Mouse (Mus musculus) MEL (cell line): ENCODE data around the gene Ppm1m. TPM values are rescaled to one million over a fixed set of nuclear protein-coding genes. Genes with fewer than 3 reads are reported as not detected.

ENCODE experiments used
- DNase-seq: peaks from one replicate; pipeline ENCODE4 v3.0.0; 2011; ENCODE audit warnings: low read depth, low spot score
- H3K27ac ChIP-seq: 2 replicates; pipeline ENCODE4 v1.5.1; 2012; ENCODE audit warnings: low read depth, mild to moderate bottlenecking, control low read depth, low read length, moderate library complexity; ENCODE audit not compliant: control insufficient read depth
- H3K27me3 ChIP-seq, 2 experiments: fragments of 150-350 bp in 1 of 2; sonication (generic) in 1 of 2; 2 replicates each; pipeline ENCODE4 v1.6.1; 2012; ENCODE audit warnings: low read length in 2 of 2, mild to moderate bottlenecking in 2 of 2, improper control_type of control experiment in 1 of 2, moderate library complexity in 1 of 2; ENCODE audit not compliant: insufficient read depth in 2 of 2, control insufficient read depth in 1 of 2
- H3K36me3 ChIP-seq, 2 experiments: 2 replicates each; pipeline ENCODE4 v1.6.1; 2012 to 2014; ENCODE audit warnings: low read length in 2 of 2, improper control_type of control experiment in 1 of 2, inconsistent platforms in 1 of 2, mild to moderate bottlenecking in 1 of 2; ENCODE audit not compliant: insufficient read depth in 2 of 2, control insufficient read depth in 1 of 2
- H3K4me1 ChIP-seq, 2 experiments: fragments of 150-350 bp in 1 of 2; sonication (generic) in 1 of 2; 2 replicates each; pipeline ENCODE4 v1.6.1; 2012; ENCODE audit warnings: low read length in 2 of 2, improper control_type of control experiment in 1 of 2, mild to moderate bottlenecking in 1 of 2; ENCODE audit not compliant: insufficient read depth in 2 of 2, control insufficient read depth in 1 of 2
- H3K4me3 ChIP-seq, 2 experiments: fragments of 150-350 bp in 1 of 2; sonication (generic) in 1 of 2; 2 replicates each; pipeline ENCODE4 v1.5.1; 2012; ENCODE audit warnings: low read depth in 2 of 2, low read length in 2 of 2, mild to moderate bottlenecking in 2 of 2, moderate library complexity in 2 of 2, control low read depth in 1 of 2, improper control_type of control experiment in 1 of 2; ENCODE audit not compliant: control insufficient read depth in 1 of 2, insufficient read depth in 1 of 2
- H3K79me2 ChIP-seq: 2 replicates; pipeline ENCODE4 v1.6.1; 2012; ENCODE audit warnings: mild to moderate bottlenecking, low read length, moderate library complexity; ENCODE audit not compliant: control insufficient read depth, poor library complexity, insufficient read depth
- H3K9ac ChIP-seq: 2 replicates; pipeline ENCODE4 v1.6.1; 2012; ENCODE audit warnings: low read depth, mild to moderate bottlenecking, control low read depth, low read length, moderate library complexity; ENCODE audit not compliant: control insufficient read depth, poor library complexity, severe bottlenecking
- H3K9me3 ChIP-seq: fragments of 150-350 bp; sonication (generic); replicated peaks from 2 replicates; pipeline ENCODE4 v1.6.1; 2012; ENCODE audit warnings: mild to moderate bottlenecking, low read length, improper control_type of control experiment, moderate library complexity; ENCODE audit not compliant: insufficient read depth
- BHLHE40 ChIP-seq: IDR thresholded peaks from 2 replicates; pipeline ENCODE4 v1.6.1; 2012; ENCODE audit warnings: low read depth, mild to moderate bottlenecking, inconsistent platforms, low read length, improper control_type of control experiment, borderline replicate concordance
- CTCF ChIP-seq, 3 experiments: IDR thresholded peaks in 2 of 3; conservative IDR thresholded peaks in 1 of 3; 2 replicates each; pipeline ENCODE4 v1.5.1; 2011 to 2012; ENCODE audit warnings: low read length in 3 of 3, low read depth in 2 of 3, mild to moderate bottlenecking in 2 of 3, improper control_type of control experiment in 1 of 3, inconsistent platforms in 1 of 3, mixed read lengths in 1 of 3, moderate library complexity in 1 of 3; ENCODE audit not compliant: control insufficient read depth in 1 of 3, insufficient read depth in 1 of 3, poor library complexity in 1 of 3, severe bottlenecking in 1 of 3
- ETS1 ChIP-seq: IDR thresholded peaks from 2 replicates; pipeline ENCODE4 v1.6.1; 2012; ENCODE audit warnings: low read depth, mild to moderate bottlenecking, inconsistent platforms, low read length, improper control_type of control experiment, moderate library complexity
- GABPA ChIP-seq: IDR thresholded peaks from 2 replicates; pipeline ENCODE4 v1.6.1; 2012; ENCODE audit warnings: low read depth, mild to moderate bottlenecking, inconsistent platforms, low read length, improper control_type of control experiment, moderate library complexity
- GATA1 ChIP-seq: IDR thresholded peaks from 2 replicates; pipeline ENCODE4 v1.6.1; 2011; ENCODE audit warnings: low read depth, low read length, improper control_type of control experiment
- HCFC1 ChIP-seq: IDR thresholded peaks from 2 replicates; pipeline ENCODE4 v1.6.1; 2012; ENCODE audit warnings: low read depth, mild to moderate bottlenecking, inconsistent platforms, low read length, improper control_type of control experiment, moderate library complexity
- MAFK ChIP-seq: IDR thresholded peaks from 2 replicates; pipeline ENCODE4 v1.6.1; 2011; ENCODE audit warnings: low read depth, mild to moderate bottlenecking, low read length, improper control_type of control experiment, borderline replicate concordance
- MAX ChIP-seq: IDR thresholded peaks from 2 replicates; pipeline ENCODE4 v1.6.1; 2011; ENCODE audit warnings: low read length, improper control_type of control experiment
- MXI1 ChIP-seq: IDR thresholded peaks from 2 replicates; pipeline ENCODE4 v1.6.1; 2011; ENCODE audit warnings: mild to moderate bottlenecking, low read depth, low read length, improper control_type of control experiment
- POLR2AphosphoS2 ChIP-seq: IDR thresholded peaks from 2 replicates; pipeline ENCODE4 v1.6.1; 2011; ENCODE audit warnings: low read length, improper control_type of control experiment
- RAD21 ChIP-seq: IDR thresholded peaks from 2 replicates; pipeline ENCODE4 v1.6.1; 2011; ENCODE audit warnings: mild to moderate bottlenecking, low read depth, low read length, improper control_type of control experiment
- RCOR1 ChIP-seq: IDR thresholded peaks from 2 replicates; pipeline ENCODE4 v1.6.1; 2012; ENCODE audit warnings: low read depth, mild to moderate bottlenecking, inconsistent platforms, low read length, improper control_type of control experiment
- TAL1 ChIP-seq: IDR thresholded peaks from 2 replicates; pipeline ENCODE4 v1.6.1; 2012; ENCODE audit warnings: mild to moderate bottlenecking, inconsistent platforms, low read length, moderate library complexity, mixed read lengths
- TBP ChIP-seq: IDR thresholded peaks from 2 replicates; pipeline ENCODE4 v1.8.0; 2011; ENCODE audit warnings: low read depth, low read length, improper control_type of control experiment
- TCF12 ChIP-seq: IDR thresholded peaks from 2 replicates; pipeline ENCODE4 v1.6.1; 2014; ENCODE audit warnings: low read depth, mild to moderate bottlenecking, inconsistent platforms, low read length, improper control_type of control experiment, moderate library complexity
- UBTF ChIP-seq: IDR thresholded peaks from 2 replicates; pipeline ENCODE4 v1.6.1; 2012; ENCODE audit warnings: low read depth, mild to moderate bottlenecking, inconsistent platforms, low read length, improper control_type of control experiment, moderate library complexity, borderline replicate concordance; ENCODE audit not compliant: insufficient read depth
- ZC3H11A ChIP-seq: IDR thresholded peaks from 2 replicates; pipeline ENCODE4 v1.6.1; 2012; ENCODE audit warnings: low read depth, mild to moderate bottlenecking, inconsistent platforms, low read length, improper control_type of control experiment
- ZKSCAN1 ChIP-seq: IDR thresholded peaks from 2 replicates; pipeline ENCODE4 v1.6.1; 2012; ENCODE audit warnings: low read depth, mild to moderate bottlenecking, inconsistent platforms, low read length, improper control_type of control experiment, moderate library complexity
- polyA plus RNA-seq, 2 experiments: library from polyadenylated mRNA; stranded (reverse) in 1 of 2; unstranded in 1 of 2; fragments of >175 nt in 1 of 2; fragments of >200 nt in 1 of 2; gene quantifications; 2 replicates each; pipeline versions ENCODE4 v1.2.1 to v1.2.4; 2012; ENCODE audit warnings: low replicate concordance in 2 of 2, low read depth in 1 of 2; ENCODE audit not compliant: insufficient read length in 2 of 2, insufficient read depth in 1 of 2, missing spikeins in 1 of 2
- total RNA-seq: library from RNA; depleted of rRNA; stranded (reverse); fragments of 300-350 nt; gene quantifications from 2 replicates; pipeline ENCODE4 v1.2.3, GENCODE M21; 2012

The Ppm1m gene
- total and polyA plus RNA-seq, 3 experiments = 34.2 to 47.2 TPM; not detected in 1

- DNase-seq = no peak
- Histone ChIP-seq H3K4me3 (no peak overlapping the region), H3K27me3 (no peaks in the 10 kb centered on the region), H3K27ac (no peak overlapping the region), H3K9me3 (no peaks in the 10 kb centered on the region), H3K36me3 (peaks cover 0 to 14% of the 10 kb centered on the region in 2 experiments; a peak in 2 of 4 replicates), H3K4me1 (peaks cover 4 to 20% of the 10 kb centered on the region in 2 experiments), H3K79me2 (peaks cover 4% of the 10 kb centered on the region), H3K9ac (no peak overlapping the region)
- no peak for TF ChIP-seq RAD21
- no peak for TF ChIP-seq MAFK
- TF ChIP-seq MAX = no peak
- no peak for TF ChIP-seq BHLHE40
- TF ChIP-seq GATA1 = no peak
- no peak for TF ChIP-seq POLR2AphosphoS2
- no peak for TF ChIP-seq TBP
- no peak for TF ChIP-seq TAL1
- TF ChIP-seq ETS1 = no peak
- TF ChIP-seq HCFC1 = no peak
- TF ChIP-seq MXI1 = no peak
- TF ChIP-seq CTCF (IDR thresholded peaks at IDR 0.05 in 2 of 3, conservative IDR thresholded peaks at IDR 0.05 in 1 of 3; ENCODE audit: control insufficient read depth in 1 of 3, insufficient read depth in 1 of 3, low read depth in 2 of 3, low read length in 3 of 3, poor library complexity in 1 of 3, severe bottlenecking in 1 of 3) = no peak
- no peak for TF ChIP-seq ZKSCAN1
- no peak for TF ChIP-seq ZC3H11A
- no peak for TF ChIP-seq TCF12
These were observed 2.3 kb downstream of the Ppm1m start for GRCm38 (mm10) chr9:106197081-106197713.

- H3K36me3 ChIP-seq = peaks cover 0 to 11% of the 10 kb centered on the region in 2 experiments; a peak in 3 of 4 replicates
- no peak for TF ChIP-seq RCOR1
- TF ChIP-seq POLR2AphosphoS2 = no peak
- TF ChIP-seq MXI1 = no peak
- TF ChIP-seq CTCF (IDR thresholded peaks at IDR 0.05 in 2 of 3, conservative IDR thresholded peaks at IDR 0.05 in 1 of 3; ENCODE audit: control insufficient read depth in 1 of 3, insufficient read depth in 1 of 3, low read depth in 2 of 3, low read length in 3 of 3, poor library complexity in 1 of 3, severe bottlenecking in 1 of 3) = no peak
- TF ChIP-seq GABPA = no peak
- TF ChIP-seq UBTF = no peak
- no peak for TF ChIP-seq GATA1
- TF ChIP-seq ETS1 = no peak
- no peak for DNase-seq
- H3K9ac ChIP-seq = no peak overlapping the region
- H3K79me2 ChIP-seq = peaks cover 4% of the 10 kb centered on the region
- H3K27me3 ChIP-seq = no peaks in the 10 kb centered on the region
- H3K9me3 ChIP-seq = no peaks in the 10 kb centered on the region
- no peak overlapping the region for H3K4me3 ChIP-seq
- no peak overlapping the region for H3K27ac ChIP-seq
- H3K4me1 ChIP-seq = peaks cover 4 to 16% of the 10 kb centered on the region in 2 experiments
These were observed 3.9 kb downstream of the Ppm1m start for GRCm38 (mm10) chr9:106195693-106196092.
